Mouse (Mus musculus) embryonic facial prominence, embryonic 11.5 days (tissue): ENCODE data around the gene Tnpo3. TPM values are rescaled to one million over a fixed set of nuclear protein-coding genes. Genes with fewer than 3 reads are reported as not detected.

Experiments
- ATAC-seq: fragments of 200-750 bp; cut with Nextera tagmentation; replicated peaks from 2 replicates; pipeline ENCODE4 v1.8.0; 2017; ENCODE audit warnings: low read depth; ENCODE audit not compliant: insufficient number of reproducible peaks, low FRiP score, low TSS enrichment
- DNase-seq: peaks from one replicate; pipeline ENCODE4 v3.0.0-alpha.2; 2015; ENCODE audit warnings: low spot score
- H3K27ac ChIP-seq: fragments of 300-500 bp; sonication (generic); replicated peaks from 2 replicates; pipeline ENCODE4 v1.5.1; 2014; ENCODE audit warnings: mild to moderate bottlenecking, low read depth, low read length, control low read depth
- H3K27me3 ChIP-seq: fragments of 300-500 bp; sonication (generic); 2 replicates; pipeline ENCODE4 v1.6.1; 2014; ENCODE audit warnings: mild to moderate bottlenecking, low read length, moderate library complexity, mixed read lengths; ENCODE audit not compliant: control insufficient read depth, insufficient read depth
- H3K36me3 ChIP-seq: fragments of 300-500 bp; sonication (generic); replicated peaks from 2 replicates; pipeline ENCODE4 v1.6.1; 2014; ENCODE audit warnings: low read depth, mild to moderate bottlenecking, low read length, moderate library complexity, mixed read lengths; ENCODE audit not compliant: control insufficient read depth, insufficient read depth
- H3K4me1 ChIP-seq: fragments of 300-500 bp; sonication (generic); 2 replicates; pipeline ENCODE4 v1.6.1; 2014; ENCODE audit warnings: low read length, mixed read lengths; ENCODE audit not compliant: control insufficient read depth, insufficient read depth
- H3K4me2 ChIP-seq: fragments of 300-500 bp; sonication (generic); 2 replicates; pipeline ENCODE4 v1.6.1; 2014; ENCODE audit warnings: low read depth, mild to moderate bottlenecking, control low read depth, low read length, moderate library complexity
- H3K4me3 ChIP-seq: fragments of 300-500 bp; sonication (generic); 2 replicates; pipeline ENCODE4 v1.5.1; 2014; ENCODE audit warnings: low read depth, low read length, control low read depth
- H3K9ac ChIP-seq: fragments of 300-500 bp; sonication (generic); replicated peaks from 2 replicates; pipeline ENCODE4 v1.6.1; 2014; ENCODE audit warnings: mild to moderate bottlenecking, control low read depth, low read length
- H3K9me3 ChIP-seq: fragments of 300-500 bp; sonication (generic); replicated peaks from 2 replicates; pipeline ENCODE4 v1.6.1; 2016; ENCODE audit warnings: mild to moderate bottlenecking, low read length, inconsistent platforms, mixed read lengths; ENCODE audit not compliant: control insufficient read depth
- WGBS: fragments of 180-500 bp; shearing (Covaris S2); extraction: QIAGEN DNeasy Blood & Tissue Kit; methylation state at CpG from one replicate; pipeline ENCODE4 v1.1.7; 2014; 5-methylcytosine and 5-hydroxymethylcytosine counted together
- polyA plus RNA-seq: library from polyadenylated mRNA; unstranded; fragments of >200 nt; fragmentation: Nextera tagmentation; extraction: Ambion mirVana; gene quantifications from 2 replicates; pipeline ENCODE4 v1.2.1, GENCODE M21; 2014

The Tnpo3 gene
- polyA plus RNA-seq, 1 experiment from 2014 or later, result 117 TPM

DNA sequence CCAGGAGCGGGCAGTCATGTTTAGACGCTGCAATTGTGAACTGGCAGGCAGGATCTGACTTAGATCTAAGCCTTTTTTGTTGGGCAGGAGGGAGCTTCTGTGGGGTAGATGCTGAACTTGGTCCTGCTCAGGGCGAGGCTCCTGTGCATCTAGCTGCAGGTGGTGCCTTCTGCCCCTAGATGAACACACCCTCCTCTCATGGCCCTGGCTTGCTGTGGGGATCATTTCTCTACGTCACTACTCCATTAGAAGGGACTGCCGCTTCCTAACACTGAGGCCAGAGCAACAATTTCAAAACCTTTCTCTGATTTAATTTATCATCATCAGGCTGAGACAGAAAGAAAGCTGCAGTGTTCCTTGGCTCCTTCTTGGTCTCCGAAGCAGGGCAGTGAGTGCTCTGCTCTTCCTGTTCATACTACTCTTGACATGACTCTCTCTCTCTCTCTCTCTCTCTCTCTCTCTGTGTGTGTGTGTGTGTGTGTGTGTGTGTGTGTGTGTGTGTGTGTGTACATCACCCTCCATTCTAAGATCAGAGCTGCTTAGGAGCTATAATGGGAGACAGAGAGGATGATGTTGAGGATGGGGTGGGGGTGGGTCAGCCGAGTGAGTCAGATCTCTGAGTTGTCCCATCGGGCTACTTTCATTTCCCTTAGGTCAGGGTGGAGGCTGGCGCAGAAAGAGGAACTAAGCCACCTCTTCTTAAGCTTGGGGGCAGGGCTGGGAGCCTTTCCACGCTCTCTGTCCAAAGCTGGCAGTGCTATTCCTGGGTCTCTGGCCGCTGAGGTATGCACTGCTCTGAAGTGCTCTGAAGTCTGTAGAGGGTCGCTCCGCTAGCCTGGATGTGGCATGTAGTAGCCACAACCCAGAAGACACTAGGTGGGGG is 80.9 kb downstream of the Tnpo3 start:
- no peak for DNase-seq
- no peaks in the 10 kb centered on the region for H3K9me3 ChIP-seq
- ATAC-seq, result no peak
- peaks cover 34% of the 10 kb centered on the region for H3K27me3 ChIP-seq
- H3K4me1 ChIP-seq, result peaks cover 9% of the 10 kb centered on the region; the same call in 1 of the 2 replicates
- no peak overlapping the region for H3K4me2 ChIP-seq
- no peak overlapping the region for H3K27ac ChIP-seq
- no peak overlapping the region for H3K4me3 ChIP-seq
- no peak overlapping the region for H3K9ac ChIP-seq
- WGBS, result 28% methylated on average over 13 of the region's 13 CpGs
- no peaks in the 10 kb centered on the region for H3K36me3 ChIP-seq

GRCm38 (mm10) chr6:29528165-29528505 is 81.6 kb downstream of the Tnpo3 start:
- no peak for ATAC-seq
- H3K9ac ChIP-seq, result no peak overlapping the region
- H3K4me3 ChIP-seq, result 0 out of 2 replicates have a peak overlapping the region, but pooled peaks have one; percentile 6
- H3K4me1 ChIP-seq, result peaks cover 9% of the 10 kb centered on the region; the same call in 1 of the 2 replicates
- 9% methylated on average over 8 of the region's 8 CpGs for WGBS
- H3K27ac ChIP-seq, result no peak overlapping the region
- no peaks in the 10 kb centered on the region for H3K36me3 ChIP-seq
- H3K27me3 ChIP-seq, result peaks cover 34% of the 10 kb centered on the region
- H3K4me2 ChIP-seq, result no peak overlapping the region; the same call in 1 of the 2 replicates
- no peak for DNase-seq
- no peaks in the 10 kb centered on the region for H3K9me3 ChIP-seq

GRCm38 (mm10) chr6:29527361-29528164 is 82.1 kb downstream of the Tnpo3 start:
- ATAC-seq (no peak), DNase-seq (no peak)
- Histone ChIP-seq H3K9ac (no peak overlapping the region), H3K36me3 (no peaks in the 10 kb centered on the region), H3K9me3 (no peaks in the 10 kb centered on the region), H3K27me3 (peaks cover 34% of the 10 kb centered on the region), H3K4me1 (peaks cover 9% of the 10 kb centered on the region; the same call in 1 of the 2 replicates), H3K27ac (no peak overlapping the region), H3K4me2 (peak overlapping the region; percentile 99), H3K4me3 (peak overlapping the region; percentile 59; the same call in 1 of the 2 replicates)
- 2% methylated on average over 34 of the region's 34 CpGs for WGBS

DNA sequence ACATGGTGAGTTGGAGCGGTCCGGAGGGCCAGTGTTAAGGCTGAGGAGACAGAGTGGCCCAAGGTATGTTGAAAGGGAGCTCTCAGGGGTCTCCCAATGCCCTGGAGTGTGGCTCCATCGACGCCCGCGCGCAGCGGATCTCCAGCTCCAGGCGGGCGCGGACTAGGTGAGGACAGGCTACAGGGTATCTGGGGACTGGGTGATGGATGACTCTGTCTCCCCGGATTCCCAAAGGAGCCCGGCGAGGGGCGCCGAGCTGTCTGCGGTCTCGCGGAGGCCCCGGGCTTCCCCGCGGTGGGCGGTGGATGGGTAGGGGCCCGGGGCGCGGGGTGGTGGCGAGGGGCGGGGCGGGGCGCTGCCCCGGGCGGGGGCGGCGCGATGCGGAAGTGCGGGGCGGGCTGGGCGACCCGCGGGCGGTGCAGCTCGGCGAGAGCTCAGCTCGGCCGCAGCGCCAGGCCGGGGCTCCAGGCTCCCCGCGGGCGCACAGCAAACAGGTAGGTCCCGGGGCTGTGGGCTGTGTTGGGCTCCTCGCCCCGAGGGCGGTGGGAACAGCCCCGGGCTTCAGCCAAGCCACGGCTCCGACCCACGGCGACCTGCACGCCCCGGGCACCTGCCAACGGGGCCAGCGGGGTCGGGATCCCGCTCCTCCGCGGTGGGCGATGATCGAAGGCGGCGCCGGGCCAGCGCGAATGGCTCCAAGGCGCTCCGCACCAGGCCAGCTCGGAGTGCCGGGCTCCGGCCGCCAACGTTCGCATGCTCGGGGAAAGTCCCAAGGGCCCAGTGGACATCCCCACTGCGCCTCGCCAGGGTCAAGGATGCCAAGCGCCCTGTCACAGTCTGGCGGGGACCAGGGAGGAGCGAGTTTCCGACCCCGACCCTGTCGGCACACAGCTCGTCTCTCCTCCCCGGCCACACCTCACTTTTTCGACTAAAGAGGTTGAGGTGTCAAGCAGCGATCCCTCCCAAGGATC is 83.1 kb downstream of the Tnpo3 start, which contains the start of gene Irf5:
TSS of gene Irf5 (plus strand) at position 345 of the 971 bp plus-strand sequence.
- Histone ChIP-seq H3K4me3 (peak within 1 kb of the TSS; percentile 59), H3K4me2 (peak within 1 kb of the TSS; percentile 99), H3K9ac (peak within 1 kb of the TSS; percentile 54), H3K36me3 (no peaks in the 10 kb centered on the region), H3K27ac (no peak within 1 kb of the TSS), H3K9me3 (no peaks in the 10 kb centered on the region), H3K27me3 (peaks cover 34% of the 10 kb centered on the region), H3K4me1 (peaks cover 9% of the 10 kb centered on the region; the same call in 1 of the 2 replicates)
- ATAC-seq (peak; percentile 15), DNase-seq (peak; percentile 41)
- WGBS, result under 1% methylated on average over 70 of the region's 96 CpGs

DNA sequence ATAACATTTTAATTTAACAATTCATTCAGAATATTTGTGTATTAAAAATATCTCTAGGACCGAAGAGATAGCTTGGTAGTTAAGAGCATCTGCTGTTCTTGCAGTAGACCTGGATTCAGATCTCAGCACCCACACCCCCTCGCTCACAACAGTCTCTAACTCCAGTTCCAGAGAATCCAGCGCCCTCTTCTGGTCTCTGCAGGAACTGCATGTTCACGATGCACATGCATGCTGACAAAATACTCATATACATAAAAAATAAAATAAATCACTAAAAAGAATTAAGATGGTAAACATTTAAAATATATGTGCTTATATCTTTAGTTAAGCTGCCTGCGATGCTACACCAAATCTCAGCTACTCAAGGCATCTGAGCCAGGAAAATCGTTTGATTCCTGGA is 84.4 kb downstream of the Tnpo3 start:
- Histone ChIP-seq H3K27me3 (peaks cover 34% of the 10 kb centered on the region), H3K4me2 (no peak overlapping the region), H3K9ac (no peak overlapping the region), H3K4me3 (no peak overlapping the region), H3K4me1 (peaks cover 9% of the 10 kb centered on the region; the same call in 1 of the 2 replicates), H3K9me3 (no peaks in the 10 kb centered on the region), H3K27ac (no peak overlapping the region), H3K36me3 (no peaks in the 10 kb centered on the region)
- DNase-seq, result peak; percentile 31
- ATAC-seq, result no peak
- WGBS, result 64% methylated on average over 6 of the region's 6 CpGs

- DNase-seq (no peak), ATAC-seq (no peak)
- H3K9me3 ChIP-seq, result no peaks in the 10 kb centered on the region
- WGBS, result 72% methylated on average over 6 of the region's 6 CpGs
- peaks cover 9% of the 10 kb centered on the region; the same call in 1 of the 2 replicates for H3K4me1 ChIP-seq
- H3K4me3 ChIP-seq, result no peak overlapping the region
- H3K36me3 ChIP-seq, result no peaks in the 10 kb centered on the region
- no peak overlapping the region for H3K9ac ChIP-seq
- no peak overlapping the region for H3K4me2 ChIP-seq
- peaks cover 28% of the 10 kb centered on the region for H3K27me3 ChIP-seq
- no peak overlapping the region for H3K27ac ChIP-seq
These were observed 85.6 kb downstream of the Tnpo3 start for GRCm38 (mm10) chr6:29524034-29524489.

DNA sequence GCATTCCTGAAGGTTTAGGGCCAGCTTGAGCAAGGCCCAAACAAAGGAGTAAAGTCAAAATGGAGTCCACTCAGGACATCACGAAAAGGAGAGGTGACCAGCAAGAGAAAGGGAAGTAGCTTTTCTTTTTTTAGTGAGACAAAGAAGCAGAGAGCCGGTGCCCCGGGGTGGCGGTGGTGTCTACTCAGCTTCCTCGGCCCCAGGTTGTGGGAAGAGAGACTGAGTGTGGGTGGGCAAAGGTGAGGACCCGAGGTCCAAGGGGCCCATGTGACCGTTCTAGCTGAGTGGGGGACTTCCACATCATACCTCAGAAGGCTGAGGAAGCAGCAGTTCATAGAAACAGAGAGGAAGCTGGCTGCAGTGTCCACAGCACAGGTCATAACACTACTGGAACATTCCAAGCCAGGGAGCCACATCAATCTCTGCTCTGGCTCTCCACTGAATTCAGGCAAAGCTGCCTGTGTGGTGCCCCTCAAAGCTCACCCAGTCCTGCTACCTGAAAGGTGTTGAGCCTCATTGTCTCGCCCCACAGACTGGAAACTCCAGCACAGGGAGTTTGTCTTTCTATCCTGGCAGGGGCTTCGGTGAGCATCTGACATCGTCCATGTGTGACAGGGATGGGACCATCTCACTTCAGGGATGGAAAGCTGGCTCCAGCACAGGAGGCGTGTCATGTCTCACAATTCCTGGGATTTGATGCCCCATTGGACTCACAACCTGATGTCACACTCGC is 86.2 kb downstream of the Tnpo3 start:
- no peaks in the 10 kb centered on the region for H3K9me3 ChIP-seq
- H3K4me3 ChIP-seq, result no peak overlapping the region
- no peak overlapping the region for H3K27ac ChIP-seq
- ATAC-seq (no peak), DNase-seq (no peak)
- 80% methylated on average over 12 of the region's 12 CpGs for WGBS
- H3K4me1 ChIP-seq, result peaks cover 9% of the 10 kb centered on the region; the same call in 1 of the 2 replicates
- H3K36me3 ChIP-seq, result no peaks in the 10 kb centered on the region
- peaks cover 22% of the 10 kb centered on the region for H3K27me3 ChIP-seq
- H3K4me2 ChIP-seq, result no peak overlapping the region
- H3K9ac ChIP-seq, result no peak overlapping the region
